8 mouse cellular contexts compared by ENCODE assay signal in the genomic region with DNA sequence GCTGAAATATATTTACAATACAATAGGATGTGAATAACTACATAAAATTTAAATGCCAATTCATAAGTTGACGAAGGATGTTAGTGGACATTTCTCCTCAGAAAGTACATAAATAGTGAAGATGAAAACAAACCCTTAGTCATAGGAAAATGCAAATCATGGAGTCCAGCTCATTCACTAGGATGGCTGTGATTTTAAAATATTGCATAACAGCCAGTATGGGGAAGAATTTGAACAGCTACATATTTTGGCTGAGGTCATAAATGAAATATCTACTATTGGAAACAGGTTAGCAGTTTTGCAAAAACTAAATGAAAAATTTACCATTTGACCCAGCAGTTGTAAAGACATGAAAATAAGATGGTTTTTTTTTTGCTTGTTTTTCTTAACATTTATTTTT. TPM values are rescaled to one million over a fixed set of nuclear protein-coding genes. Genes with fewer than 3 reads are reported as not detected.
DNase-seq lines count a peak whose midpoint lies in the region; ATAC-seq lines count a peak whose summit lies in the region.

No protein-coding gene starts in this region.

- H3K9me3 ChIP-seq in heart, embryonic 13.5 days = peaks cover 5% of the 10 kb centered on the region
- no peaks in the 10 kb centered on the region for H3K9me3 ChIP-seq in hindbrain, embryonic 11.5 days (ENCODE audit: control insufficient read depth, low read length)
- H3K9me3 ChIP-seq in midbrain, embryonic 11.5 days (ENCODE audit: control insufficient read depth, low read length) = no peaks in the 10 kb centered on the region

- H3K9ac ChIP-seq in heart, embryonic 13.5 days = peak overlapping the region; percentile 76
- H3K9ac ChIP-seq in hindbrain, embryonic 11.5 days (ENCODE audit: low read depth, low read length) = peak overlapping the region; percentile 62
- peak overlapping the region; percentile 80 for H3K9ac ChIP-seq in midbrain, embryonic 11.5 days (ENCODE audit: low read length)

- H3K4me1 ChIP-seq in heart, embryonic 13.5 days = no peaks in the 10 kb centered on the region
- H3K4me1 ChIP-seq in hindbrain, embryonic 11.5 days (replicated peaks; ENCODE audit: control insufficient read depth, insufficient read depth, low read length) = no peaks in the 10 kb centered on the region
- no peaks in the 10 kb centered on the region; the same call in 1 of the 2 replicates for H3K4me1 ChIP-seq in midbrain, embryonic 11.5 days (ENCODE audit: control insufficient read depth, insufficient read depth, low read length)

- 34% methylated on average over 1 of the region's 1 CpGs for WGBS in heart, embryonic 13.5 days
- 28% methylated on average over 1 of the region's 1 CpGs for WGBS in hindbrain, embryonic 11.5 days
- 36% methylated on average over 1 of the region's 1 CpGs for WGBS in midbrain, embryonic 11.5 days

- no peaks in the 10 kb centered on the region for H3K27me3 ChIP-seq in heart, embryonic 13.5 days (replicated peaks)
- no peaks in the 10 kb centered on the region for H3K27me3 ChIP-seq in hindbrain, embryonic 11.5 days (ENCODE audit: control insufficient read depth, insufficient read depth, low read length)
- no peaks in the 10 kb centered on the region for H3K27me3 ChIP-seq in midbrain, embryonic 11.5 days (ENCODE audit: control insufficient read depth, insufficient read depth, low read length)

- DNase-seq in heart, postnatal 14 days = no peak
- peak; percentile 36 for DNase-seq in Muller cell, postnatal 12 days (ENCODE audit: inconsistent ontology term)
- DNase-seq in hindbrain, embryonic 11.5 days (ENCODE audit: low spot score) = no peak
- no peak for DNase-seq in midbrain, embryonic 11.5 days (ENCODE audit: low spot score, missing footprints)
- no peak for DNase-seq in urinary bladder, postnatal 25 days (ENCODE audit: low spot score)
- no peak for DNase-seq in kidney, postnatal 25 days
- no peak for DNase-seq in thymus, adult 18-20 months

- ATAC-seq in heart, embryonic 13.5 days (ENCODE audit: extremely low read depth, insufficient number of reproducible peaks, low FRiP score, low TSS enrichment) = no peak
- no peak for ATAC-seq in hindbrain, embryonic 11.5 days (ENCODE audit: low FRiP score)
- ATAC-seq in midbrain, embryonic 11.5 days (ENCODE audit: low FRiP score) = 0 out of 2 replicates have a peak, but pooled peaks have one; percentile 1

- intact Hi-C loops in heart, postnatal 14 days (cut with DNase I) = no loop called here

- no peak overlapping the region for H3K27ac ChIP-seq in heart, embryonic 13.5 days (replicated peaks)
- peak overlapping the region; percentile 53; the same call in 1 of the 2 replicates for H3K27ac ChIP-seq in hindbrain, embryonic 11.5 days (ENCODE audit: low read depth, low read length)
- no peak overlapping the region for H3K27ac ChIP-seq in midbrain, embryonic 11.5 days (ENCODE audit: low read depth, low read length)

- H3K4me2 ChIP-seq in heart, embryonic 13.5 days = peak overlapping the region; percentile 68
- H3K4me2 ChIP-seq in hindbrain, embryonic 11.5 days (replicated peaks; ENCODE audit: low read depth, low read length) = peak overlapping the region; percentile 31; the same call in 1 of the 2 replicates
- peak overlapping the region; percentile 50 for H3K4me2 ChIP-seq in midbrain, embryonic 11.5 days

- peak overlapping the region; percentile 58 for H3K4me3 ChIP-seq in heart, embryonic 13.5 days
- H3K4me3 ChIP-seq in hindbrain, embryonic 11.5 days (ENCODE audit: low read depth, low read length) = peak overlapping the region; percentile 43
- peak overlapping the region; percentile 50 for H3K4me3 ChIP-seq in midbrain, embryonic 11.5 days (ENCODE audit: low read depth, low read length)

- H3K36me3 ChIP-seq in heart, embryonic 13.5 days = no peaks in the 10 kb centered on the region
- no peaks in the 10 kb centered on the region for H3K36me3 ChIP-seq in hindbrain, embryonic 11.5 days (ENCODE audit: control insufficient read depth, insufficient read depth, low read length)
- H3K36me3 ChIP-seq in midbrain, embryonic 11.5 days (ENCODE audit: control insufficient read depth, insufficient read depth, low read length) = no peaks in the 10 kb centered on the region

RNA-seq across cellular contexts. Expression of a gene that starts 0.6 kb away (rescaled TPM):
- 11.0 and 11.6 TPM in 2 replicates for polyA plus RNA-seq in heart, embryonic 13.5 days (2015; fragmentation: Nextera tagmentation; extraction: Ambion mirVana)
- total RNA-seq in heart, postnatal 14 days (2021) = 10 to 100 TPM; 13.1 to 13.8 TPM
- 19.6 and 21.8 TPM in 2 replicates for polyA plus RNA-seq in hindbrain, embryonic 11.5 days (2014; fragmentation: Nextera tagmentation; extraction: Ambion mirVana)
- 21.8 and 23.1 TPM in 2 replicates for polyA plus RNA-seq in midbrain, embryonic 11.5 days (2014; fragmentation: Nextera tagmentation; extraction: Ambion mirVana)
